Mouse (Mus musculus): ENCODE results near the gene Kif6.

DNA sequence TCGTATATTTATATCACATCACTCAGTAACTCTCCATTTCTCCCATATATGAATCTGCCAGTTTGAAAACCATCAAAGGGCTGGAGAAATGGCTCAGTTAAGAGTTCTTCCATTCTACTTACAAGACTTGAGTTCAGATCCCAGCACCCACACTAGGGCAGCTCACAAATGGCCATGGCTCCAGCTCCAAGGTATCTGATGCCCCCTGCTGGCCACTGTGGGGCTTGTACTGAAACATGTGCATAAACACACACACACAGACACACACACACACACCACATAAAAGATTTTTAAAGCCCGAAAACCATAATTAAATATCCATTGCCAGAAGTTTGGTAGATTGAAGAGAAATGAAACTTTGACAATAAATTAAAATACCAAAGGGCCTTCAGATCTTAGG, 111.3 kb downstream of the Kif6 start:
- no peak for TF ChIP-seq CTCF (IDR thresholded peaks at IDR 0.05; ENCODE audit: control insufficient read depth, insufficient read depth, low read length)
- TF ChIP-seq POLR2A (IDR thresholded peaks at IDR 0.05; ENCODE audit: borderline replicate concordance, control insufficient read depth, low read depth, low read length) = no peak

Measured in bone marrow, adult 2 months (tissue).